Mouse (Mus musculus): ENCODE data around the gene Cd36. TPM values are rescaled to one million over a fixed set of nuclear protein-coding genes. Genes with fewer than 3 reads are reported as not detected.
"Not testable (repeated sequence)": the region's sequence is repeated elsewhere in the genome, so short reads cannot be mapped to it uniquely, and the experiment has no call there.

Gene Cd36
- 2.1 and 2.9 TPM in 2 replicates for polyA plus RNA-seq (2014; fragmentation: Nextera tagmentation; extraction: Ambion mirVana)

GRCm38 (mm10) chr5:17888598-17888997 is at the start of gene Cd36:
Gene Cd36, minus strand, starts transcription at chr5:17888801.
- no peaks in the 10 kb centered on the region for H3K36me3 ChIP-seq (replicated peaks; ENCODE audit: control insufficient read depth, insufficient read depth, low read depth, low read length)
- no peaks in the 10 kb centered on the region for H3K9me3 ChIP-seq (replicated peaks; ENCODE audit: control insufficient read depth, low read length)
- H3K27me3 ChIP-seq (ENCODE audit: control insufficient read depth, insufficient read depth, low read length): no peaks in the 10 kb centered on the region
- no peak within 1 kb of the TSS for H3K4me2 ChIP-seq (ENCODE audit: low read depth, low read length)
- 0 out of 2 replicates have a peak, but pooled peaks have one; percentile 39 for ATAC-seq (replicated peaks; ENCODE audit: insufficient number of reproducible peaks, low FRiP score, low TSS enrichment, low read depth)
- no peak within 1 kb of the TSS for H3K27ac ChIP-seq (replicated peaks; ENCODE audit: low read depth, low read length)
- no peak within 1 kb of the TSS for H3K9ac ChIP-seq (replicated peaks; ENCODE audit: low read length)
- H3K4me1 ChIP-seq (ENCODE audit: control insufficient read depth, insufficient read depth, low read length): no peaks in the 10 kb centered on the region
- DNase-seq (ENCODE audit: low spot score): no peak
- WGBS: 60% methylated on average over 5 of the region's 5 CpGs
- H3K4me3 ChIP-seq (ENCODE audit: low read depth, low read length): no peak within 1 kb of the TSS

- Histone ChIP-seq H3K9me3 (replicated peaks; ENCODE audit: control insufficient read depth, low read length) (no peaks in the 10 kb centered on the region), H3K4me1 (ENCODE audit: control insufficient read depth, insufficient read depth, low read length) (no peaks in the 10 kb centered on the region), H3K36me3 (replicated peaks; ENCODE audit: control insufficient read depth, insufficient read depth, low read depth, low read length) (no peaks in the 10 kb centered on the region), H3K27ac (replicated peaks; ENCODE audit: low read depth, low read length) (no peak overlapping the region), H3K4me3 (ENCODE audit: low read depth, low read length) (no peak overlapping the region), H3K27me3 (ENCODE audit: control insufficient read depth, insufficient read depth, low read length) (no peaks in the 10 kb centered on the region), H3K4me2 (ENCODE audit: low read depth, low read length) (no peak overlapping the region), H3K9ac (replicated peaks; ENCODE audit: low read length) (no peak overlapping the region)
- DNase-seq (ENCODE audit: low spot score) (no peak), ATAC-seq (replicated peaks; ENCODE audit: insufficient number of reproducible peaks, low FRiP score, low TSS enrichment, low read depth) (no peak)
- WGBS: 75% methylated on average over 1 of the region's 1 CpGs
Observed at GRCm38 (mm10) chr5:17934501-17934900, 45.9 kb upstream of the Cd36 start.

- H3K9me3 ChIP-seq (replicated peaks; ENCODE audit: control insufficient read depth, low read length); H3K9ac ChIP-seq (replicated peaks; ENCODE audit: low read length); DNase-seq (ENCODE audit: low spot score); H3K4me2 ChIP-seq (ENCODE audit: low read depth, low read length); ATAC-seq (replicated peaks; ENCODE audit: insufficient number of reproducible peaks, low FRiP score, low TSS enrichment, low read depth); H3K27me3 ChIP-seq (ENCODE audit: control insufficient read depth, insufficient read depth, low read length); H3K27ac ChIP-seq (replicated peaks; ENCODE audit: low read depth, low read length); H3K4me3 ChIP-seq (ENCODE audit: low read depth, low read length); H3K36me3 ChIP-seq (replicated peaks; ENCODE audit: control insufficient read depth, insufficient read depth, low read depth, low read length); H3K4me1 ChIP-seq (ENCODE audit: control insufficient read depth, insufficient read depth, low read length): not testable (repeated sequence)
- WGBS: 95% methylated on average over 2 of the region's 2 CpGs
Observed at GRCm38 (mm10) chr5:17931588-17931987, 43.0 kb upstream of the Cd36 start.

- Histone ChIP-seq H3K9me3 (replicated peaks; ENCODE audit: control insufficient read depth, low read length) (no peaks in the 10 kb centered on the region), H3K36me3 (replicated peaks; ENCODE audit: control insufficient read depth, insufficient read depth, low read depth, low read length) (no peaks in the 10 kb centered on the region), H3K4me1 (ENCODE audit: control insufficient read depth, insufficient read depth, low read length) (no peaks in the 10 kb centered on the region), H3K4me2 (ENCODE audit: low read depth, low read length) (no peak overlapping the region), H3K27me3 (ENCODE audit: control insufficient read depth, insufficient read depth, low read length) (no peaks in the 10 kb centered on the region), H3K9ac (replicated peaks; ENCODE audit: low read length) (no peak overlapping the region), H3K4me3 (ENCODE audit: low read depth, low read length) (no peak overlapping the region), H3K27ac (replicated peaks; ENCODE audit: low read depth, low read length) (no peak overlapping the region)
- DNase-seq (ENCODE audit: low spot score): no peak
- 61% methylated on average over 7 of the region's 7 CpGs for WGBS
- ATAC-seq (replicated peaks; ENCODE audit: insufficient number of reproducible peaks, low FRiP score, low TSS enrichment, low read depth): no peak
Observed at GRCm38 (mm10) chr5:17929006-17929567, 40.5 kb upstream of the Cd36 start.

- Histone ChIP-seq H3K9me3 (replicated peaks; ENCODE audit: control insufficient read depth, low read length) (no peaks in the 10 kb centered on the region), H3K4me1 (ENCODE audit: control insufficient read depth, insufficient read depth, low read length) (no peaks in the 10 kb centered on the region), H3K9ac (replicated peaks; ENCODE audit: low read length) (no peak overlapping the region), H3K27ac (replicated peaks; ENCODE audit: low read depth, low read length) (no peak overlapping the region), H3K4me3 (ENCODE audit: low read depth, low read length) (no peak overlapping the region), H3K36me3 (replicated peaks; ENCODE audit: control insufficient read depth, insufficient read depth, low read depth, low read length) (no peaks in the 10 kb centered on the region), H3K27me3 (ENCODE audit: control insufficient read depth, insufficient read depth, low read length) (no peaks in the 10 kb centered on the region), H3K4me2 (ENCODE audit: low read depth, low read length) (no peak overlapping the region)
- ATAC-seq (replicated peaks; ENCODE audit: insufficient number of reproducible peaks, low FRiP score, low TSS enrichment, low read depth) (no peak), DNase-seq (ENCODE audit: low spot score) (no peak)
- WGBS: 32% methylated on average over 4 of the region's 4 CpGs
Observed at GRCm38 (mm10) chr5:17928471-17928870, 39.9 kb upstream of the Cd36 start.

GRCm38 (mm10) chr5:17924085-17924518 is 35.5 kb upstream of the Cd36 start:
- no peak for ATAC-seq (replicated peaks; ENCODE audit: insufficient number of reproducible peaks, low FRiP score, low TSS enrichment, low read depth)
- WGBS: 40% methylated on average over 2 of the region's 2 CpGs

GRCm38 (mm10) chr5:17923648-17924047 is 35.0 kb upstream of the Cd36 start:
- DNase-seq (ENCODE audit: low spot score) (no peak), ATAC-seq (replicated peaks; ENCODE audit: insufficient number of reproducible peaks, low FRiP score, low TSS enrichment, low read depth) (no peak)
- Histone ChIP-seq H3K27me3 (ENCODE audit: control insufficient read depth, insufficient read depth, low read length) (no peaks in the 10 kb centered on the region), H3K27ac (replicated peaks; ENCODE audit: low read depth, low read length) (no peak overlapping the region), H3K36me3 (replicated peaks; ENCODE audit: control insufficient read depth, insufficient read depth, low read depth, low read length) (no peaks in the 10 kb centered on the region), H3K9ac (replicated peaks; ENCODE audit: low read length) (no peak overlapping the region), H3K9me3 (replicated peaks; ENCODE audit: control insufficient read depth, low read length) (no peaks in the 10 kb centered on the region), H3K4me3 (ENCODE audit: low read depth, low read length) (no peak overlapping the region), H3K4me2 (ENCODE audit: low read depth, low read length) (no peak overlapping the region), H3K4me1 (ENCODE audit: control insufficient read depth, insufficient read depth, low read length) (no peaks in the 10 kb centered on the region)
- WGBS: 81% methylated on average over 3 of the region's 3 CpGs

More at GRCm38 (mm10) chr5:17924085-17924518, 35.5 kb upstream of the Cd36 start:
- Histone ChIP-seq H3K9ac (replicated peaks; ENCODE audit: low read length) (no peak overlapping the region), H3K4me2 (ENCODE audit: low read depth, low read length) (no peak overlapping the region), H3K4me1 (ENCODE audit: control insufficient read depth, insufficient read depth, low read length) (no peaks in the 10 kb centered on the region), H3K4me3 (ENCODE audit: low read depth, low read length) (no peak overlapping the region), H3K36me3 (replicated peaks; ENCODE audit: control insufficient read depth, insufficient read depth, low read depth, low read length) (no peaks in the 10 kb centered on the region), H3K27me3 (ENCODE audit: control insufficient read depth, insufficient read depth, low read length) (no peaks in the 10 kb centered on the region), H3K9me3 (replicated peaks; ENCODE audit: control insufficient read depth, low read length) (no peaks in the 10 kb centered on the region), H3K27ac (replicated peaks; ENCODE audit: low read depth, low read length) (no peak overlapping the region)
- DNase-seq (ENCODE audit: low spot score): no peak

- H3K27ac ChIP-seq (replicated peaks; ENCODE audit: low read depth, low read length): no peak overlapping the region
- H3K9me3 ChIP-seq (replicated peaks; ENCODE audit: control insufficient read depth, low read length): no peaks in the 10 kb centered on the region
- 76% methylated on average over 5 of the region's 5 CpGs for WGBS
- DNase-seq (ENCODE audit: low spot score): no peak
- no peak overlapping the region for H3K4me3 ChIP-seq (ENCODE audit: low read depth, low read length)
- no peak overlapping the region for H3K9ac ChIP-seq (replicated peaks; ENCODE audit: low read length)
- no peaks in the 10 kb centered on the region for H3K4me1 ChIP-seq (ENCODE audit: control insufficient read depth, insufficient read depth, low read length)
- H3K4me2 ChIP-seq (ENCODE audit: low read depth, low read length): no peak overlapping the region
- ATAC-seq (replicated peaks; ENCODE audit: insufficient number of reproducible peaks, low FRiP score, low TSS enrichment, low read depth): no peak
- no peaks in the 10 kb centered on the region for H3K36me3 ChIP-seq (replicated peaks; ENCODE audit: control insufficient read depth, insufficient read depth, low read depth, low read length)
- H3K27me3 ChIP-seq (ENCODE audit: control insufficient read depth, insufficient read depth, low read length): no peaks in the 10 kb centered on the region
Observed at GRCm38 (mm10) chr5:17918966-17919365, 30.4 kb upstream of the Cd36 start.
